Mouse (Mus musculus): ENCODE measurements around the gene Mroh8.
"Not testable (repeated sequence)": the region's sequence is repeated elsewhere in the genome, so short reads cannot be mapped to it uniquely, and the experiment has no call there.

Mroh8 gene

GRCm38 (mm10) chr2:157201081-157201830 is 78.1 kb downstream of the Mroh8 start:
- DNase-seq (ENCODE audit: low read depth, low spot score): no peak

GRCm38 (mm10) chr2:157198405-157198804 is 80.9 kb downstream of the Mroh8 start:
- DNase-seq (ENCODE audit: low read depth, low spot score): not testable (repeated sequence)

GRCm38 (mm10) chr2:157190651-157191050 is 88.7 kb downstream of the Mroh8 start:
- DNase-seq (ENCODE audit: low read depth, low spot score): no peak

GRCm38 (mm10) chr2:157187223-157187622 is 92.1 kb downstream of the Mroh8 start:
- no peak for DNase-seq (ENCODE audit: low read depth, low spot score)

- no peak for DNase-seq (ENCODE audit: low read depth, low spot score)
Measured at GRCm38 (mm10) chr2:157186504-157186903, 92.8 kb downstream of the Mroh8 start.

- no peak for DNase-seq (ENCODE audit: low read depth, low spot score)
Measured at GRCm38 (mm10) chr2:157185022-157185660, 94.2 kb downstream of the Mroh8 start.

- DNase-seq (ENCODE audit: low read depth, low spot score): no peak
Measured at GRCm38 (mm10) chr2:157178167-157178566, 101.2 kb downstream of the Mroh8 start.

GRCm38 (mm10) chr2:157176248-157176647 is 103.1 kb downstream of the Mroh8 start:
- no peak for DNase-seq (ENCODE audit: low read depth, low spot score)

GRCm38 (mm10) chr2:157174416-157174815 is 104.9 kb downstream of the Mroh8 start:
- DNase-seq (ENCODE audit: low read depth, low spot score): no peak

GRCm38 (mm10) chr2:157173555-157173954 is 105.8 kb downstream of the Mroh8 start:
- no peak for DNase-seq (ENCODE audit: low read depth, low spot score)

- no peak for DNase-seq (ENCODE audit: low read depth, low spot score)
Measured at GRCm38 (mm10) chr2:157172984-157173383, 106.4 kb downstream of the Mroh8 start.

GRCm38 (mm10) chr2:157170626-157171025 is 108.7 kb downstream of the Mroh8 start:
- DNase-seq (ENCODE audit: low read depth, low spot score): no peak

GRCm38 (mm10) chr2:157170166-157170565 is 109.2 kb downstream of the Mroh8 start:
- no peak for DNase-seq (ENCODE audit: low read depth, low spot score)

- no peak for DNase-seq (ENCODE audit: low read depth, low spot score)
Measured at GRCm38 (mm10) chr2:157166371-157167080, 112.8 kb downstream of the Mroh8 start.

GRCm38 (mm10) chr2:157165312-157166224 is 113.8 kb downstream of the Mroh8 start:
- not testable (repeated sequence) for DNase-seq (ENCODE audit: low read depth, low spot score)

- DNase-seq (ENCODE audit: low read depth, low spot score): no peak
Measured at GRCm38 (mm10) chr2:157164101-157164500, 115.2 kb downstream of the Mroh8 start.

Data from forelimb bud, embryonic 11.5 days (tissue).